Mouse (Mus musculus) ZHBTc4 (cell line): Measurements from ENCODE around the gene Syt17.

Source experiments
- DNase-seq: peaks from one replicate; pipeline ENCODE4 v3.0.0-alpha.2; 2011; ENCODE audit warnings: low read depth, low spot score

Gene Syt17

GRCm38 (mm10) chr7:118462818-118463762 lies 15.1 kb upstream of the Syt17 start:
- no peak for DNase-seq

- no peak for DNase-seq
Observed at GRCm38 (mm10) chr7:118461400-118462136, 13.5 kb upstream of the Syt17 start.

- DNase-seq, result no peak
Observed at GRCm38 (mm10) chr7:118453722-118454121, 5.7 kb upstream of the Syt17 start.

- DNase-seq, result no peak
Observed at GRCm38 (mm10) chr7:118452940-118453339, 4.9 kb upstream of the Syt17 start.

- peak; percentile 41 for DNase-seq
Observed at GRCm38 (mm10) chr7:118447291-118448133, 510 bp downstream of the Syt17 start.

- DNase-seq, result no peak
Observed at GRCm38 (mm10) chr7:118443895-118444485, 4.0 kb downstream of the Syt17 start.

- peak; percentile 32 for DNase-seq
Observed at GRCm38 (mm10) chr7:118443371-118443770, 4.7 kb downstream of the Syt17 start.

GRCm38 (mm10) chr7:118441535-118441934 lies 6.5 kb downstream of the Syt17 start:
- no peak for DNase-seq

GRCm38 (mm10) chr7:118437101-118437802 lies 10.8 kb downstream of the Syt17 start:
- DNase-seq, result peak; percentile 74

- no peak for DNase-seq
Observed at GRCm38 (mm10) chr7:118428937-118429336, 19.1 kb downstream of the Syt17 start.

GRCm38 (mm10) chr7:118419491-118420180 lies 28.4 kb downstream of the Syt17 start:
- peak; percentile 14 for DNase-seq

GRCm38 (mm10) chr7:118414183-118414582 lies 33.8 kb downstream of the Syt17 start:
- DNase-seq, result no peak

GRCm38 (mm10) chr7:118411877-118412276 lies 36.1 kb downstream of the Syt17 start:
- DNase-seq, result no peak

GRCm38 (mm10) chr7:118409421-118409820 lies 38.6 kb downstream of the Syt17 start:
- peak; percentile 52 for DNase-seq

- peak; percentile 5 for DNase-seq
Observed at GRCm38 (mm10) chr7:118405251-118405650, 42.8 kb downstream of the Syt17 start.

- no peak for DNase-seq
Observed at GRCm38 (mm10) chr7:118402576-118403022, 45.4 kb downstream of the Syt17 start.

GRCm38 (mm10) chr7:118401949-118402348 lies 46.1 kb downstream of the Syt17 start:
- no peak for DNase-seq

GRCm38 (mm10) chr7:118399764-118400163 lies 48.3 kb downstream of the Syt17 start:
- DNase-seq, result no peak

- no peak for DNase-seq
Observed at GRCm38 (mm10) chr7:118390705-118391104, 57.3 kb downstream of the Syt17 start.

GRCm38 (mm10) chr7:118380996-118381395 lies 67.0 kb downstream of the Syt17 start:
- DNase-seq, result no peak
